Mouse (Mus musculus) kidney, postnatal 4 days (tissue): Measurements from ENCODE around the gene Copz1.
"Not testable (repeated sequence)": the region's sequence is repeated elsewhere in the genome, so short reads cannot be mapped to it uniquely, and the experiment has no call there.

ENCODE experiments used
- DNase-seq, 2 experiments: peaks; one replicate each; pipeline ENCODE4 v3.0.0; 2021; ENCODE audit warnings: mixed read lengths in 2 of 2

The Copz1 gene

GRCm38 (mm10) chr15:103252660-103253059, 19.9 kb upstream of the Copz1 start:
- DNase-seq, result no peak

GRCm38 (mm10) chr15:103253352-103253751, 19.2 kb upstream of the Copz1 start:
- DNase-seq, result no peak

GRCm38 (mm10) chr15:103255169-103255568, 17.3 kb upstream of the Copz1 start:
- DNase-seq, result peak; percentile 64 to 72

- DNase-seq, result no peak
Measured at GRCm38 (mm10) chr15:103256210-103256986, 16.1 kb upstream of the Copz1 start.

GRCm38 (mm10) chr15:103257790-103258728, 14.5 kb upstream of the Copz1 start, which contains the start of gene Nfe2:
Nfe2 (minus strand) TSS chr15:103258403.
- DNase-seq, result peak; percentile 52 to 68

- DNase-seq, result no peak
Measured at GRCm38 (mm10) chr15:103259162-103259561, 13.4 kb upstream of the Copz1 start.

- peak; percentile 29 to 35 for DNase-seq
Measured at GRCm38 (mm10) chr15:103259989-103260388, 12.5 kb upstream of the Copz1 start.

- DNase-seq, result no peak
Measured at GRCm38 (mm10) chr15:103264794-103265193, 7.7 kb upstream of the Copz1 start.

GRCm38 (mm10) chr15:103268903-103269302, 3.6 kb upstream of the Copz1 start:
- DNase-seq, result no peak

GRCm38 (mm10) chr15:103275943-103276342, 3.4 kb downstream of the Copz1 start:
- DNase-seq, result not testable (repeated sequence)

- DNase-seq, result no peak
Measured at GRCm38 (mm10) chr15:103277949-103278348, 5.4 kb downstream of the Copz1 start.

GRCm38 (mm10) chr15:103279750-103280149, 7.2 kb downstream of the Copz1 start:
- peak; percentile 68 to 73 for DNase-seq

- DNase-seq, result peak; percentile 62 to 70
Measured at GRCm38 (mm10) chr15:103280817-103281464, 8.4 kb downstream of the Copz1 start.

GRCm38 (mm10) chr15:103281465-103282205, 9.1 kb downstream of the Copz1 start:
- no peak for DNase-seq

GRCm38 (mm10) chr15:103284066-103284465, 11.6 kb downstream of the Copz1 start:
- peak; percentile 77 to 79 for DNase-seq

- DNase-seq, result no peak
Measured at GRCm38 (mm10) chr15:103284647-103285046, 12.1 kb downstream of the Copz1 start.

GRCm38 (mm10) chr15:103285778-103286417, 13.4 kb downstream of the Copz1 start:
- DNase-seq, result no peak

GRCm38 (mm10) chr15:103289600-103289999, 17.1 kb downstream of the Copz1 start:
- no peak for DNase-seq

- no peak for DNase-seq
Measured at GRCm38 (mm10) chr15:103290417-103290816, 17.9 kb downstream of the Copz1 start.

GRCm38 (mm10) chr15:103290843-103291242, 18.3 kb downstream of the Copz1 start:
- DNase-seq, result no peak

GRCm38 (mm10) chr15:103292673-103293345, 20.3 kb downstream of the Copz1 start:
- no peak for DNase-seq
